Comparison of ENCODE assay signal across 11 mouse cellular contexts in genomic region chr1:105199305-105199704, GRCm38 (mm10).
DNase-seq lines count a peak whose midpoint lies in the region; ATAC-seq lines count a peak whose summit lies in the region.
"Had no signal": no experiment of that assay in that cellular context is flagged by ENCODE, and none has a peak within 500 bp of the region (broad histone marks: within the 10 kb centered on the region; RNA-seq: fewer than 3 reads in every experiment).

No protein-coding gene starts in this region.

- H3K4me1 ChIP-seq in forebrain, embryonic 12.5 days: no peaks in the 10 kb centered on the region

- no peak overlapping the region for H3K4me2 ChIP-seq in forebrain, embryonic 12.5 days

- 77% methylated on average over 3 of the region's 3 CpGs for WGBS in forebrain, embryonic 12.5 days

- ATAC-seq in forebrain, embryonic 12.5 days (ENCODE audit: low FRiP score): no peak
- ATAC-seq: inflammation-experienced regulatory T-cells, adult 6 months had no signal

- peaks cover 3% of the 10 kb centered on the region; the same call in 1 of the 2 replicates for H3K9me3 ChIP-seq in forebrain, embryonic 12.5 days

- no peaks in the 10 kb centered on the region for H3K36me3 ChIP-seq in forebrain, embryonic 12.5 days (replicated peaks)

- H3K27ac ChIP-seq in forebrain, embryonic 12.5 days: no peak overlapping the region

- DNase-seq in kidney, postnatal 25 days: peak; percentile 26 to 56
- DNase-seq in kidney, adult 9 months: no peak
- peak; percentile 82 for DNase-seq in heart, adult 8-10 months (ENCODE audit: low spot score)
- DNase-seq in kidney, postnatal 36 days: peak; percentile 16 to 33
- peak; percentile 27 for DNase-seq in skeletal muscle tissue, adult 2 months (ENCODE audit: low read depth, low spot score)
- DNase-seq in urinary bladder, postnatal 10 days (ENCODE audit: low spot score): no peak
- DNase-seq in urinary bladder, postnatal 25 days (ENCODE audit: low spot score): no peak
- DNase-seq: cerebellum, adult 9-11 months; thymus, postnatal 36 days had no signal

- H3K27me3 ChIP-seq in forebrain, embryonic 12.5 days: no peaks in the 10 kb centered on the region

- H3K9ac ChIP-seq in forebrain, embryonic 12.5 days: no peak overlapping the region

- no peak overlapping the region for H3K4me3 ChIP-seq in forebrain, embryonic 12.5 days (replicated peaks)

Comparison
In these comparisons a context has a peak if more than half of its experiments do, and no peak if none do; other contexts are left out.
1. DNase-seq: peak in kidney, postnatal 25 days (2 of 2), heart, adult 8-10 months (single experiment), kidney, postnatal 36 days (2 of 2) and skeletal muscle tissue, adult 2 months (single experiment); none in kidney, adult 9 months (single experiment), urinary bladder, postnatal 10 days (single experiment) and urinary bladder, postnatal 25 days (single experiment).